Mouse (Mus musculus): ENCODE results near the gene Ell3. TPM values are rescaled to one million over a fixed set of nuclear protein-coding genes. Genes with fewer than 3 reads are reported as not detected.

Gene Ell3
- polyA plus RNA-seq, 1 experiment = 0.92 TPM

- 3% methylated on average over 30 of the region's 30 CpGs for WGBS
- no peak for TF ChIP-seq POLR2A (IDR thresholded peaks at IDR 0.05; ENCODE audit: control insufficient read depth, extremely low read depth, insufficient read depth, low read length, poor library complexity)
- no peak for TF ChIP-seq CTCF (IDR thresholded peaks at IDR 0.05; ENCODE audit: borderline replicate concordance, control insufficient read depth, extremely low read depth, insufficient read depth, low read length, poor library complexity)
- Histone ChIP-seq H3K4me1 (replicated peaks; ENCODE audit: control insufficient read depth, insufficient read depth, low read length) (peaks cover 11% of the 10 kb centered on the region), H3K4me3 (ENCODE audit: control insufficient read depth, insufficient read depth, low read length) (peak overlapping the region; percentile 40), H3K27ac (ENCODE audit: control insufficient read depth, insufficient read depth, low read length) (no peak overlapping the region), H3K36me3 (ENCODE audit: control insufficient read depth, insufficient read depth, low read length) (peaks cover 10% of the 10 kb centered on the region), H3K27me3 (ENCODE audit: control insufficient read depth, insufficient read depth, low read length) (no peaks in the 10 kb centered on the region)
- DNase-seq = peak; percentile 61
Measured at GRCm38 (mm10) chr2:121442259-121443067, 1.6 kb downstream of the Ell3 start.

- H3K36me3 ChIP-seq (ENCODE audit: control insufficient read depth, insufficient read depth, low read length) = peaks cover 17% of the 10 kb centered on the region
- H3K27me3 ChIP-seq (ENCODE audit: control insufficient read depth, insufficient read depth, low read length) = no peaks in the 10 kb centered on the region
- 31% methylated on average over 11 of the region's 11 CpGs for WGBS
- no peak for DNase-seq
- H3K4me3 ChIP-seq (ENCODE audit: control insufficient read depth, insufficient read depth, low read length) = peak overlapping the region; percentile 40; the same call in 1 of the 2 replicates
- H3K27ac ChIP-seq (ENCODE audit: control insufficient read depth, insufficient read depth, low read length) = no peak overlapping the region
- H3K4me1 ChIP-seq (replicated peaks; ENCODE audit: control insufficient read depth, insufficient read depth, low read length) = peaks cover 11% of the 10 kb centered on the region
- TF ChIP-seq CTCF (IDR thresholded peaks at IDR 0.05; ENCODE audit: borderline replicate concordance, control insufficient read depth, extremely low read depth, insufficient read depth, low read length, poor library complexity) (no peak), POLR2A (IDR thresholded peaks at IDR 0.05; ENCODE audit: control insufficient read depth, extremely low read depth, insufficient read depth, low read length, poor library complexity) (no peak)
Measured at GRCm38 (mm10) chr2:121441800-121442199, 2.3 kb downstream of the Ell3 start.

- H3K4me1 ChIP-seq (replicated peaks; ENCODE audit: control insufficient read depth, insufficient read depth, low read length) = peaks cover 11% of the 10 kb centered on the region
- no peaks in the 10 kb centered on the region for H3K27me3 ChIP-seq (ENCODE audit: control insufficient read depth, insufficient read depth, low read length)
- H3K36me3 ChIP-seq (ENCODE audit: control insufficient read depth, insufficient read depth, low read length) = peaks cover 25% of the 10 kb centered on the region
- no peak for DNase-seq
- WGBS = 82% methylated on average over 5 of the region's 5 CpGs
- H3K27ac ChIP-seq (ENCODE audit: control insufficient read depth, insufficient read depth, low read length) = no peak overlapping the region
- no peak overlapping the region for H3K4me3 ChIP-seq (ENCODE audit: control insufficient read depth, insufficient read depth, low read length)
- TF ChIP-seq CTCF (IDR thresholded peaks at IDR 0.05; ENCODE audit: borderline replicate concordance, control insufficient read depth, extremely low read depth, insufficient read depth, low read length, poor library complexity) (no peak), POLR2A (IDR thresholded peaks at IDR 0.05; ENCODE audit: control insufficient read depth, extremely low read depth, insufficient read depth, low read length, poor library complexity) (no peak)
Measured at GRCm38 (mm10) chr2:121440834-121441605, 3.1 kb downstream of the Ell3 start.

GRCm38 (mm10) chr2:121439746-121440145, 4.3 kb downstream of the Ell3 start:
- peaks cover 37% of the 10 kb centered on the region for H3K36me3 ChIP-seq (ENCODE audit: control insufficient read depth, insufficient read depth, low read length)
- H3K27ac ChIP-seq (ENCODE audit: control insufficient read depth, insufficient read depth, low read length) = no peak overlapping the region
- H3K4me3 ChIP-seq (ENCODE audit: control insufficient read depth, insufficient read depth, low read length) = no peak overlapping the region
- no peaks in the 10 kb centered on the region for H3K27me3 ChIP-seq (ENCODE audit: control insufficient read depth, insufficient read depth, low read length)
- H3K4me1 ChIP-seq (replicated peaks; ENCODE audit: control insufficient read depth, insufficient read depth, low read length) = peaks cover 11% of the 10 kb centered on the region
- TF ChIP-seq POLR2A (IDR thresholded peaks at IDR 0.05; ENCODE audit: control insufficient read depth, extremely low read depth, insufficient read depth, low read length, poor library complexity) = no peak
- no peak for TF ChIP-seq CTCF (IDR thresholded peaks at IDR 0.05; ENCODE audit: borderline replicate concordance, control insufficient read depth, extremely low read depth, insufficient read depth, low read length, poor library complexity)
- DNase-seq = no peak
- 95% methylated on average over 4 of the region's 4 CpGs for WGBS

- DNase-seq = no peak
- Histone ChIP-seq H3K4me3 (ENCODE audit: control insufficient read depth, insufficient read depth, low read length) (no peak overlapping the region), H3K27ac (ENCODE audit: control insufficient read depth, insufficient read depth, low read length) (no peak overlapping the region), H3K36me3 (ENCODE audit: control insufficient read depth, insufficient read depth, low read length) (peaks cover 86% of the 10 kb centered on the region), H3K27me3 (ENCODE audit: control insufficient read depth, insufficient read depth, low read length) (no peaks in the 10 kb centered on the region), H3K4me1 (replicated peaks; ENCODE audit: control insufficient read depth, insufficient read depth, low read length) (no peaks in the 10 kb centered on the region)
- no peak for TF ChIP-seq CTCF (IDR thresholded peaks at IDR 0.05; ENCODE audit: borderline replicate concordance, control insufficient read depth, extremely low read depth, insufficient read depth, low read length, poor library complexity)
- 100% methylated on average over 1 of the region's 1 CpGs for WGBS
Measured at GRCm38 (mm10) chr2:121434854-121435253, 9.2 kb downstream of the Ell3 start.

- TF ChIP-seq POLR2A (IDR thresholded peaks at IDR 0.05; ENCODE audit: control insufficient read depth, extremely low read depth, insufficient read depth, low read length, poor library complexity) (no peak), CTCF (IDR thresholded peaks at IDR 0.05; ENCODE audit: borderline replicate concordance, control insufficient read depth, extremely low read depth, insufficient read depth, low read length, poor library complexity) (no peak)
- DNase-seq = no peak
- WGBS = 83% methylated on average over 2 of the region's 2 CpGs
- no peak overlapping the region for H3K27ac ChIP-seq (ENCODE audit: control insufficient read depth, insufficient read depth, low read length)
- H3K4me1 ChIP-seq (replicated peaks; ENCODE audit: control insufficient read depth, insufficient read depth, low read length) = no peaks in the 10 kb centered on the region
- no peaks in the 10 kb centered on the region for H3K27me3 ChIP-seq (ENCODE audit: control insufficient read depth, insufficient read depth, low read length)
- H3K4me3 ChIP-seq (ENCODE audit: control insufficient read depth, insufficient read depth, low read length) = no peak overlapping the region
- H3K36me3 ChIP-seq (ENCODE audit: control insufficient read depth, insufficient read depth, low read length) = peaks cover 73% of the 10 kb centered on the region
Measured at GRCm38 (mm10) chr2:121425890-121426289, 18.2 kb downstream of the Ell3 start.
